Mouse (Mus musculus): Measurements from ENCODE around the gene Tmem253. TPM values are rescaled to one million over a fixed set of nuclear protein-coding genes. Genes with fewer than 3 reads are reported as not detected.

The Tmem253 gene
- polyA plus RNA-seq, 1 experiment, result 0.34 TPM

DNA sequence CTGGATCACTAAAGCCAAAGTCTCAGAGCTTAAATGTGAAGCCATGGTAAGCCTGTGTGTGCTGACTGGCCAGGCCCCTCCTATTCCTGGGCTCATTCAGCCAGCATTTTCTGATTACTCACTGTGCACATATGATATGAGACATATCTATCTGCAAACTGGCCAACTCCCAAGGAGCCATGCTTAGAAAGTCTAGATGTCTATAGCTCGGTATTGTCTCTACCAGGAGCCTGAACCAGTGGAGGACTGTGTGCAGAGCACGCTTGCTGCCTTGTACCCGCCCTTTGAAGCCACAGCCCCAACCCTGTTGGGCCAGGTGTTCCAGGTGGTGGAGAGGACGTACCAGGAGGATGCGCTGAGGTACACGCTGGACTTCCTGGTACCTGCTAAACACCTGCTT is 28.3 kb upstream of the Tmem253 start:
- TF ChIP-seq POLR2AphosphoS2 (IDR thresholded peaks at IDR 0.05; ENCODE audit: insufficient read length, low read depth) (no peak), SRF (IDR thresholded peaks at IDR 0.05; ENCODE audit: control insufficient read depth, insufficient read length, low read depth) (no peak), CEBPB (IDR thresholded peaks at IDR 0.05; ENCODE audit: insufficient read depth, poor library complexity, severe bottlenecking) (no peak), TCF3 (IDR thresholded peaks at IDR 0.05; ENCODE audit: insufficient read length, low read depth) (no peak), TCF12 (IDR thresholded peaks at IDR 0.05; ENCODE audit: insufficient read depth, poor library complexity, severe bottlenecking) (no peak), MAX (IDR thresholded peaks at IDR 0.05; ENCODE audit: low read depth) (no peak), MYOD1 (IDR thresholded peaks at IDR 0.05; ENCODE audit: control insufficient read depth in 1 of 3, insufficient read length in 2 of 3, low read depth in 2 of 3) (no peak), E2F4 (IDR thresholded peaks at IDR 0.05; ENCODE audit: insufficient read depth) (no peak), REST (IDR thresholded peaks at IDR 0.05; ENCODE audit: insufficient read depth, insufficient read length) (no peak), USF1 (IDR thresholded peaks at IDR 0.05; ENCODE audit: low read depth) (no peak), MYOG (IDR thresholded peaks at IDR 0.05; ENCODE audit: control insufficient read depth in 1 of 3, insufficient read depth in 1 of 3, insufficient read length in 2 of 3, low read depth in 2 of 3) (no peak), POLR2A (IDR thresholded peaks at IDR 0.05; ENCODE audit: insufficient read length, low read depth) (no peak)
- H3K4me2 ChIP-seq (ENCODE audit: low read depth), result peak overlapping the region; percentile 100
- peaks cover 10% of the 10 kb centered on the region for H3K79me2 ChIP-seq (ENCODE audit: control insufficient read depth, insufficient read depth)
- no peak overlapping the region for H3K4me3 ChIP-seq
- H3K27me3 ChIP-seq (ENCODE audit: control insufficient read depth, insufficient read depth, insufficient read length), result no peaks in the 10 kb centered on the region
- no peaks in the 10 kb centered on the region for H3K36me3 ChIP-seq (ENCODE audit: control insufficient read depth, insufficient read depth)
- no peak overlapping the region for H3ac ChIP-seq (ENCODE audit: control insufficient read depth, insufficient read length)

DNA sequence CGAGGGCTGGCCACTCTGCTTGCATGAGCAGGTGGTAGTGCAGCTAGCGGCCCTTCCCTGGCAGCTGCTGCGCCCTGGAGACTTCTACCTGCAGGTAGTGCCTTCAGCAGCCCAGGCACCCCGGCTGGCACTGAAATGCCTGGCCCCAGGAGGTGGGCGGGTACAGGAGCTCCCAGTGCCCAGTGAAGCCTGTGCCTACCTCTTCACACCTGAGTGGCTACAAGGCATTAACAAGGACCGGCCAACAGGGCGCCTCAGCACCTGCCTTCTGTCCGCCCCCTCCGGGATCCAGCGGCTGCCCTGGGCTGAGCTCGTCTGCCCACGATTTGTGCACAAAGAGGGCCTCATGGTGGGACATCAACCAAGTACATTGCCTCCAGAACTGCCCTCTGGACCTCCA is 26.7 kb upstream of the Tmem253 start:
- Histone ChIP-seq H3ac (ENCODE audit: control insufficient read depth, insufficient read length) (no peak overlapping the region), H3K4me3 (no peak overlapping the region), H3K79me2 (ENCODE audit: control insufficient read depth, insufficient read depth) (peaks cover 10% of the 10 kb centered on the region), H3K36me3 (ENCODE audit: control insufficient read depth, insufficient read depth) (no peaks in the 10 kb centered on the region), H3K27me3 (ENCODE audit: control insufficient read depth, insufficient read depth, insufficient read length) (no peaks in the 10 kb centered on the region), H3K4me2 (ENCODE audit: low read depth) (no peak overlapping the region)
- no peak for TF ChIP-seq POLR2AphosphoS2 (IDR thresholded peaks at IDR 0.05; ENCODE audit: insufficient read length, low read depth)
- TF ChIP-seq TCF12 (IDR thresholded peaks at IDR 0.05; ENCODE audit: insufficient read depth, poor library complexity, severe bottlenecking), result no peak
- TF ChIP-seq TCF3 (IDR thresholded peaks at IDR 0.05; ENCODE audit: insufficient read length, low read depth), result no peak
- no peak for TF ChIP-seq E2F4 (IDR thresholded peaks at IDR 0.05; ENCODE audit: insufficient read depth)
- no peak for TF ChIP-seq SRF (IDR thresholded peaks at IDR 0.05; ENCODE audit: control insufficient read depth, insufficient read length, low read depth)
- no peak for TF ChIP-seq USF1 (IDR thresholded peaks at IDR 0.05; ENCODE audit: low read depth)
- no peak for TF ChIP-seq POLR2A (IDR thresholded peaks at IDR 0.05; ENCODE audit: insufficient read length, low read depth)
- TF ChIP-seq REST (IDR thresholded peaks at IDR 0.05; ENCODE audit: insufficient read depth, insufficient read length), result no peak
- TF ChIP-seq MYOG (IDR thresholded peaks at IDR 0.05; ENCODE audit: control insufficient read depth in 1 of 3, insufficient read depth in 1 of 3, insufficient read length in 2 of 3, low read depth in 2 of 3), result no peak
- TF ChIP-seq MYOD1 (IDR thresholded peaks at IDR 0.05; ENCODE audit: control insufficient read depth in 1 of 3, insufficient read length in 2 of 3, low read depth in 2 of 3), result no peak
- TF ChIP-seq MAX (IDR thresholded peaks at IDR 0.05; ENCODE audit: low read depth), result no peak
- no peak for TF ChIP-seq CEBPB (IDR thresholded peaks at IDR 0.05; ENCODE audit: insufficient read depth, poor library complexity, severe bottlenecking)

DNA sequence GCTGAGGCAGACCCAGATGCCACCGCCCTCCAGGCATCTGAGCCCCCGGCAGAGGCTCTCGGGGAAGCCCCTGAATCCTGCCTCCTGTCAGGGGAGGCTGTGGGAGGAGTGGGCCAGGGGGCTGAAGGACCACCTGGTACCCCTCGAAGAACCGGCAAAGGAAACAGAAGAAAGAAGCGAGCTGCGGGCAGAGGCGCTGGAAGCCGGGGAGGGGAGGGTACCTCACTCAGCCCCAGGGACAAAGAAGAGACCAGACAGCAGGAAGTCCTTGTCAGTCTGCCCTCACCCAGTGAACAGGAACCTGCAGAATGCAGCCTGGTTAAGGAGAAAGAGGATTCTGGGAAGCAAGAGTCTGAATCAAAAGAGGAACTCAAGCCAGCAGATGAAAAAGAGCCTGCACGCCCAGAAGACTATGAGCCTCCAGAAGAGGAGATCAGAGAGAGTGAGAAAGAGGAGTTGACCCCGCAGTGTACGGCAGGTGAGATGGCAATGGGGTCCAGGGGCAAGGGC is 25.9 kb upstream of the Tmem253 start:
- no peak for TF ChIP-seq SRF (IDR thresholded peaks at IDR 0.05; ENCODE audit: control insufficient read depth, insufficient read length, low read depth)
- no peak for TF ChIP-seq MYOG (IDR thresholded peaks at IDR 0.05; ENCODE audit: control insufficient read depth in 1 of 3, insufficient read depth in 1 of 3, insufficient read length in 2 of 3, low read depth in 2 of 3)
- no peak for TF ChIP-seq CEBPB (IDR thresholded peaks at IDR 0.05; ENCODE audit: insufficient read depth, poor library complexity, severe bottlenecking)
- no peak for TF ChIP-seq MYOD1 (IDR thresholded peaks at IDR 0.05; ENCODE audit: control insufficient read depth in 1 of 3, insufficient read length in 2 of 3, low read depth in 2 of 3)
- TF ChIP-seq TCF12 (IDR thresholded peaks at IDR 0.05; ENCODE audit: insufficient read depth, poor library complexity, severe bottlenecking), result no peak
- no peak for TF ChIP-seq MAX (IDR thresholded peaks at IDR 0.05; ENCODE audit: low read depth)
- TF ChIP-seq POLR2AphosphoS2 (IDR thresholded peaks at IDR 0.05; ENCODE audit: insufficient read length, low read depth), result no peak
- no peak for TF ChIP-seq E2F4 (IDR thresholded peaks at IDR 0.05; ENCODE audit: insufficient read depth)
- no peak for TF ChIP-seq TCF3 (IDR thresholded peaks at IDR 0.05; ENCODE audit: insufficient read length, low read depth)
- TF ChIP-seq REST (IDR thresholded peaks at IDR 0.05; ENCODE audit: insufficient read depth, insufficient read length), result no peak
- no peak for TF ChIP-seq USF1 (IDR thresholded peaks at IDR 0.05; ENCODE audit: low read depth)
- no peak for TF ChIP-seq POLR2A (IDR thresholded peaks at IDR 0.05; ENCODE audit: insufficient read length, low read depth)
- Histone ChIP-seq H3K27me3 (ENCODE audit: control insufficient read depth, insufficient read depth, insufficient read length) (no peaks in the 10 kb centered on the region), H3K79me2 (ENCODE audit: control insufficient read depth, insufficient read depth) (peaks cover 10% of the 10 kb centered on the region), H3K4me2 (ENCODE audit: low read depth) (no peak overlapping the region), H3K36me3 (ENCODE audit: control insufficient read depth, insufficient read depth) (peaks cover 3% of the 10 kb centered on the region), H3ac (ENCODE audit: control insufficient read depth, insufficient read length) (no peak overlapping the region), H3K4me3 (no peak overlapping the region)

DNA sequence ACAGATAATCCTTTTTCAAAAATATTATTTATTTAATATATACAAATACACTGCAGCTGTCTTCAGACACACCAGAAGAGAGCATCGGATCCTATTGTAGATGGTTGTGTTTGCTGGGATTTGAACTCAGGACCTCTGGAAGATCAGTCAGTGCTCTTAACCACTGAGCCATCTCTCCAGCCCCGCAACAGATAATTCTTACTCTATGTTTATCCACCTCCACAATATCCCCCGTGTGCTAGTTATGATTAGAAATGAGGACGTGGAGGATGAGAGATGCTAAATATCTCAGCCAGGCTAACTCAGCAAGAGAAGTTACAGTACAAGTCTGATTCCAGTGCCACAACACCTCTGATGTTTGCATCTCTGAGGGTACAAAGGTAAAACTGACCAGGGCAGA is 21.0 kb upstream of the Tmem253 start:
- Histone ChIP-seq H3K36me3 (ENCODE audit: control insufficient read depth, insufficient read depth) (peaks cover 30% of the 10 kb centered on the region), H3ac (ENCODE audit: control insufficient read depth, insufficient read length) (no peak overlapping the region), H3K27me3 (ENCODE audit: control insufficient read depth, insufficient read depth, insufficient read length) (no peaks in the 10 kb centered on the region), H3K79me2 (ENCODE audit: control insufficient read depth, insufficient read depth) (no peaks in the 10 kb centered on the region), H3K4me2 (ENCODE audit: low read depth) (no peak overlapping the region), H3K4me3 (no peak overlapping the region)
- TF ChIP-seq POLR2AphosphoS2 (IDR thresholded peaks at IDR 0.05; ENCODE audit: insufficient read length, low read depth), result no peak
- TF ChIP-seq POLR2A (IDR thresholded peaks at IDR 0.05; ENCODE audit: insufficient read length, low read depth), result no peak
- TF ChIP-seq SRF (IDR thresholded peaks at IDR 0.05; ENCODE audit: control insufficient read depth, insufficient read length, low read depth), result no peak
- TF ChIP-seq TCF12 (IDR thresholded peaks at IDR 0.05; ENCODE audit: insufficient read depth, poor library complexity, severe bottlenecking), result no peak
- no peak for TF ChIP-seq CEBPB (IDR thresholded peaks at IDR 0.05; ENCODE audit: insufficient read depth, poor library complexity, severe bottlenecking)
- TF ChIP-seq MYOG (IDR thresholded peaks at IDR 0.05; ENCODE audit: control insufficient read depth in 1 of 3, insufficient read depth in 1 of 3, insufficient read length in 2 of 3, low read depth in 2 of 3), result no peak
- TF ChIP-seq USF1 (IDR thresholded peaks at IDR 0.05; ENCODE audit: low read depth), result no peak
- TF ChIP-seq REST (IDR thresholded peaks at IDR 0.05; ENCODE audit: insufficient read depth, insufficient read length), result no peak
- TF ChIP-seq TCF3 (IDR thresholded peaks at IDR 0.05; ENCODE audit: insufficient read length, low read depth), result no peak
- no peak for TF ChIP-seq E2F4 (IDR thresholded peaks at IDR 0.05; ENCODE audit: insufficient read depth)
- no peak for TF ChIP-seq MYOD1 (IDR thresholded peaks at IDR 0.05; ENCODE audit: control insufficient read depth in 1 of 3, insufficient read length in 2 of 3, low read depth in 2 of 3)
- no peak for TF ChIP-seq MAX (IDR thresholded peaks at IDR 0.05; ENCODE audit: low read depth)
